Mouse (Mus musculus): ENCODE results near the gene Usp7. TPM values are rescaled to one million over a fixed set of nuclear protein-coding genes. Genes with fewer than 3 reads are reported as not detected.
A peak's percentile ranks its signal among the peaks of the same experiment; 100 is the strongest.

Usp7 gene
- polyA plus RNA-seq, 1 experiment = 61.2 TPM

GRCm38 (mm10) chr16:8745751-8746150, 46.4 kb downstream of the Usp7 start:
- no peak overlapping the region for H3K4me3 ChIP-seq (ENCODE audit: insufficient read depth, low read length)
- 0 out of 2 replicates have a peak, but pooled peaks cover 4% of the 10 kb centered on the region for H3K4me1 ChIP-seq (ENCODE audit: control insufficient read depth, insufficient read depth, low read length)
- TF ChIP-seq POLR2A (IDR thresholded peaks at IDR 0.05; ENCODE audit: borderline replicate concordance, low read depth, low read length) = no peak
- no peak for TF ChIP-seq CTCF (IDR thresholded peaks at IDR 0.05; ENCODE audit: low read depth, low read length)
- H3K27ac ChIP-seq (ENCODE audit: insufficient read depth, low read depth, low read length) = no peak overlapping the region

GRCm38 (mm10) chr16:8743989-8744388, 48.1 kb downstream of the Usp7 start:
- Histone ChIP-seq H3K4me3 (ENCODE audit: insufficient read depth, low read length) (no peak overlapping the region), H3K4me1 (ENCODE audit: control insufficient read depth, insufficient read depth, low read length) (peaks cover 10% of the 10 kb centered on the region), H3K27ac (ENCODE audit: insufficient read depth, low read depth, low read length) (no peak overlapping the region)
- no peak for TF ChIP-seq POLR2A (IDR thresholded peaks at IDR 0.05; ENCODE audit: borderline replicate concordance, low read depth, low read length)
- TF ChIP-seq CTCF (IDR thresholded peaks at IDR 0.05; ENCODE audit: low read depth, low read length) = no peak

- TF ChIP-seq CTCF (IDR thresholded peaks at IDR 0.05; ENCODE audit: low read depth, low read length) (no peak), POLR2A (IDR thresholded peaks at IDR 0.05; ENCODE audit: borderline replicate concordance, low read depth, low read length) (no peak)
- Histone ChIP-seq H3K27ac (ENCODE audit: insufficient read depth, low read depth, low read length) (no peak overlapping the region), H3K4me1 (ENCODE audit: control insufficient read depth, insufficient read depth, low read length) (peaks cover 6% of the 10 kb centered on the region), H3K4me3 (ENCODE audit: insufficient read depth, low read length) (no peak overlapping the region)
Observed at GRCm38 (mm10) chr16:8741697-8742096, 50.4 kb downstream of the Usp7 start.

GRCm38 (mm10) chr16:8741110-8741509, 51.0 kb downstream of the Usp7 start:
- Histone ChIP-seq H3K27ac (ENCODE audit: insufficient read depth, low read depth, low read length) (no peak overlapping the region), H3K4me1 (ENCODE audit: control insufficient read depth, insufficient read depth, low read length) (peaks cover 6% of the 10 kb centered on the region), H3K4me3 (ENCODE audit: insufficient read depth, low read length) (no peak overlapping the region)

GRCm38 (mm10) chr16:8738542-8739514, 53.3 kb downstream of the Usp7 start:
- H3K4me3 ChIP-seq (ENCODE audit: insufficient read depth, low read length) = peak overlapping the region; percentile 75
- peaks cover 19% of the 10 kb centered on the region for H3K4me1 ChIP-seq (ENCODE audit: control insufficient read depth, insufficient read depth, low read length)
- no peak for TF ChIP-seq POLR2A (IDR thresholded peaks at IDR 0.05; ENCODE audit: borderline replicate concordance, low read depth, low read length)
- TF ChIP-seq CTCF (IDR thresholded peaks at IDR 0.05; ENCODE audit: low read depth, low read length) = no peak
- H3K27ac ChIP-seq (ENCODE audit: insufficient read depth, low read depth, low read length) = peak overlapping the region; percentile 65

More at GRCm38 (mm10) chr16:8741110-8741509, 51.0 kb downstream of the Usp7 start:
- TF ChIP-seq CTCF (IDR thresholded peaks at IDR 0.05; ENCODE audit: low read depth, low read length) (no peak), POLR2A (IDR thresholded peaks at IDR 0.05; ENCODE audit: borderline replicate concordance, low read depth, low read length) (no peak)

- TF ChIP-seq CTCF (IDR thresholded peaks at IDR 0.05; ENCODE audit: low read depth, low read length) (no peak), POLR2A (IDR thresholded peaks at IDR 0.05; ENCODE audit: borderline replicate concordance, low read depth, low read length) (no peak)
- H3K4me3 ChIP-seq (ENCODE audit: insufficient read depth, low read length) = peak overlapping the region; percentile 75
- H3K27ac ChIP-seq (ENCODE audit: insufficient read depth, low read depth, low read length) = peak overlapping the region; percentile 42; the same call in 1 of the 2 replicates
- H3K4me1 ChIP-seq (ENCODE audit: control insufficient read depth, insufficient read depth, low read length) = peaks cover 25% of the 10 kb centered on the region
Observed at GRCm38 (mm10) chr16:8737666-8738541, 54.2 kb downstream of the Usp7 start.

GRCm38 (mm10) chr16:8737341-8737665, 54.8 kb downstream of the Usp7 start:
- peaks cover 25% of the 10 kb centered on the region for H3K4me1 ChIP-seq (ENCODE audit: control insufficient read depth, insufficient read depth, low read length)
- no peak overlapping the region for H3K27ac ChIP-seq (ENCODE audit: insufficient read depth, low read depth, low read length)
- TF ChIP-seq CTCF (IDR thresholded peaks at IDR 0.05; ENCODE audit: low read depth, low read length) (no peak), POLR2A (IDR thresholded peaks at IDR 0.05; ENCODE audit: borderline replicate concordance, low read depth, low read length) (no peak)
- H3K4me3 ChIP-seq (ENCODE audit: insufficient read depth, low read length) = peak overlapping the region; percentile 75

- H3K4me3 ChIP-seq (ENCODE audit: insufficient read depth, low read length) = peak overlapping the region; percentile 75
- TF ChIP-seq CTCF (IDR thresholded peaks at IDR 0.05; ENCODE audit: low read depth, low read length) (no peak), POLR2A (IDR thresholded peaks at IDR 0.05; ENCODE audit: borderline replicate concordance, low read depth, low read length) (no peak)
- H3K27ac ChIP-seq (ENCODE audit: insufficient read depth, low read depth, low read length) = no peak overlapping the region
- peaks cover 28% of the 10 kb centered on the region for H3K4me1 ChIP-seq (ENCODE audit: control insufficient read depth, insufficient read depth, low read length)
Observed at GRCm38 (mm10) chr16:8736757-8737156, 55.4 kb downstream of the Usp7 start.

- no peak for TF ChIP-seq CTCF (IDR thresholded peaks at IDR 0.05; ENCODE audit: low read depth, low read length)
- no peak for TF ChIP-seq POLR2A (IDR thresholded peaks at IDR 0.05; ENCODE audit: borderline replicate concordance, low read depth, low read length)
- Histone ChIP-seq H3K4me3 (ENCODE audit: insufficient read depth, low read length) (peak overlapping the region; percentile 75), H3K4me1 (ENCODE audit: control insufficient read depth, insufficient read depth, low read length) (peaks cover 33% of the 10 kb centered on the region), H3K27ac (ENCODE audit: insufficient read depth, low read depth, low read length) (no peak overlapping the region)
Observed at GRCm38 (mm10) chr16:8736032-8736431, 56.1 kb downstream of the Usp7 start.
